Mouse (Mus musculus): ENCODE measurements around the gene Aak1. TPM values are rescaled to one million over a fixed set of nuclear protein-coding genes. Genes with fewer than 3 reads are reported as not detected.

Aak1 gene
- polyA plus RNA-seq, 1 experiment = 2.2 TPM

DNA sequence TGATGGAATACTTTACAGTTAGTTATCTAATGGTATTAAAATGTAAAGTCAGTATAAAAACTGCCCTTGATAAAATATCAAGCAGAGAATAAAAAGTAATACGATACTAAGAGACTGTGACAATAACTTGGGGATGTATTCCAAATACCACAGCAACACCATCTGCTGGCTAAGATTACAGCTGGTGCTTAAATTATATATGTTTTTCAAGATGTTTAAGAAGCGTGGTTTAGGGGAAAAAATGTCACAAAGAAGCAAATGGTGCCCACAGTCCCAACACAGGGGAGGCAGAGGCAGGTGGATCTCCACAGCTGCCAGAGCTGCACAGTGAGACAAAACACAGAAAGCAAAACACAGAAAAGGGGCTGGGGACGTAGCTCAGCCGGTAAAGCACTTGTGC is 30.4 kb upstream of the Aak1 start:
- Histone ChIP-seq H3K27me3 (replicated peaks) (peaks cover 2% of the 10 kb centered on the region), H3K9me3 (no peaks in the 10 kb centered on the region), H3K36me3 (replicated peaks; ENCODE audit: low read length) (no peaks in the 10 kb centered on the region), H3K4me3 (replicated peaks) (no peak overlapping the region), H3K4me1 (peaks cover 62% of the 10 kb centered on the region)
- TF ChIP-seq FLI1 (IDR thresholded peaks at IDR 0.05; ENCODE audit: low read length) (no peak), GATA1 (IDR thresholded peaks at IDR 0.05; ENCODE audit: borderline replicate concordance, low read length) (no peak)

DNA sequence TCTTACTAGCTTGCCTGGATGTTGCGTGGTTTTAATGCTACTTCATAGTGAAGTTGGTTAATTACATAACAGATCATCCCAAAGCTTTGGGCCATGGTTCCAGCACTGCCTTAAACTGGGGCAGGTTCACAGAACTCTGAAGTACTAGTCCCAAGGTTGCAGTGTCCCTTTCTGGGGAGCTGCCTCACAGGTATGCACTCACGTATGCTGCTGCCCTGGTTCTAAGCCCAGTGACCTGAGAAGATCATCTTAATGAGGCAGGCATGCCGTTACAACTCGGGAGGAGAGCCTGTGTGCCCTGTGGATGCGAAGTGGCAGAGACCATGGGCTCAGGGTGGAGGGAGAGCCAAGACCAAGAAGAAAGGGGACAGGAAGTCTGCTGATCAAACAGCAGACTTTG is 29.4 kb upstream of the Aak1 start:
- H3K27me3 ChIP-seq (replicated peaks) = peaks cover 2% of the 10 kb centered on the region
- TF ChIP-seq GATA1 (IDR thresholded peaks at IDR 0.05; ENCODE audit: borderline replicate concordance, low read length) = no peak
- no peak for TF ChIP-seq FLI1 (IDR thresholded peaks at IDR 0.05; ENCODE audit: low read length)
- no peak overlapping the region for H3K4me3 ChIP-seq (replicated peaks)
- no peaks in the 10 kb centered on the region for H3K9me3 ChIP-seq
- H3K4me1 ChIP-seq = peaks cover 64% of the 10 kb centered on the region
- no peaks in the 10 kb centered on the region for H3K36me3 ChIP-seq (replicated peaks; ENCODE audit: low read length)

DNA sequence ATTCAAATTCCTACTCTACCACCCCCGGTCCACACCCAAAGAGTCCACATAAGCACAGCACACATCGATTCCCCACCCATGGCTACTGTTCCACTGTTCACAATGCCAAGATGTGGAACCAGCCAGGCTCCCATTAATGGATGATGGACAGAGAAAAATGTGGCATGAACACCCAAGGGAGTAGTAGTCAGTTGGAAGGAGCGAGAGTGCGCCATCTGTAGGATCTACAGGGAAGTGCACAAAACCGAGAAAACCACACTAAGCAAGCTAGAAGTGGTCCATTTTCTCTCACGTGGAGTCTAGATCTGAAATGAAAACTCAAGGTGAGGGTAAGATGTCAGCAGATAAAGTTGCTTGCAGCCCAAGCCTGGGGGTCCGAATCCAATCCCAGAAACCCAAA is 28.6 kb upstream of the Aak1 start:
- Histone ChIP-seq H3K4me3 (replicated peaks) (no peak overlapping the region), H3K4me1 (peaks cover 61% of the 10 kb centered on the region), H3K9me3 (no peaks in the 10 kb centered on the region), H3K36me3 (replicated peaks; ENCODE audit: low read length) (no peaks in the 10 kb centered on the region), H3K27me3 (replicated peaks) (peaks cover 2% of the 10 kb centered on the region)
- TF ChIP-seq FLI1 (IDR thresholded peaks at IDR 0.05; ENCODE audit: low read length) (no peak), GATA1 (IDR thresholded peaks at IDR 0.05; ENCODE audit: borderline replicate concordance, low read length) (no peak)

DNA sequence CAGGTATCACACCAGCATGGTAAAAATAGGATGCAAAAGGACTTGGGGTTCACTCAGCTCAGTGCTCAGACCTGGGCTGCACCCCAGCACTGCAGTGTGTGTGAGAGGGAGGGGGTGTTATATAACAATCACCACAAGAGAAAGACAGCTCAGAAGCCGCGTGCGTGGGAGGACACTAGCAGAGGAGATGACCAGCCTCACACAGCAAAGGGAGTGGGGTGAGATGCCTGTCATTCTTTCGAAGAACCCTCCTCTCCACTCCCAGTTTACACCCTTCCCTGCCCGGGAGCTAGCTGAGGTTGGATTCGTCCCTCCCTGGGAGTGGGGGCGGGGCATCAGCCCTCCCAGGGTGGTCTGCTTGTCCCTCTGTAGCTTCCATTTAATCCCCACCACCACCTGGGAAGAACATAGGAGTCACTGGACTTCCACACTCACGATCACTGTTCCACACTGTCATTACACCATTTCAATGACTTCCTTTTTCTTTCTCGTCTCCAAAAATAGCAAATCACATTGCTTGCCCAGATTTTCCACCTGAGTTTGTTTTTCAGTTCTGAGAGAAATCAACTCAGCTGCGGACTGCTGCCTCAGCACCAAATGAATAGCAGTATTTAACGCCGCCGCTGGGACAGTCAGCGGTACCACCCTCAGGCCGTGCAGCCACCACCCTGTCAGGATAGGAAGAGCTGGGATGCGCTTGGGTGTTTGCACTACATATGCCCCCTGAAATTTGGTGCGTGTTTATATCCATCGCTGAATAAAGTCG is 26.8 kb upstream of the Aak1 start:
- peak overlapping the region; percentile 81 for H3K4me3 ChIP-seq (replicated peaks)
- H3K27me3 ChIP-seq (replicated peaks) = peaks cover 2% of the 10 kb centered on the region
- peaks cover 68% of the 10 kb centered on the region for H3K4me1 ChIP-seq
- TF ChIP-seq GATA1 (IDR thresholded peaks at IDR 0.05; ENCODE audit: borderline replicate concordance, low read length) (no peak), FLI1 (IDR thresholded peaks at IDR 0.05; ENCODE audit: low read length) (no peak)
- H3K36me3 ChIP-seq (replicated peaks; ENCODE audit: low read length) = no peaks in the 10 kb centered on the region
- H3K9me3 ChIP-seq = no peaks in the 10 kb centered on the region

DNA sequence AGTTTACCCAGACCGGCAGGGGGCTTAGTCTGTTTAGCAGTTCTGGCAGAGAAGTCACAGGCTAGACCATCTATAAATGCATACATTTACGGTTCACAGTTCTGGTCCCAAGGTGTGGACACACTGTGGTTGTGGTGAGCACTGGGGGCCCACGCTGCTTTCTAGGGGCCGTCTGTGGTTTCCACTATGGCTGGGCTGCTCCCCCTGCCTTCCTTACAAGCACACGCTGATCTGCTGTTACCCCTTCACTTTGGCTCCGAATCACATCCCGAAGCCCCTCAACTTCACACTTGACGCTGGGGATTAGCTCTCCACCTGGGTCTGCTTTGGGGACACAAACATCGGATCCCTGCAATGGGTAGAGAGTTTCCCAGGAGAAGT is 26.3 kb upstream of the Aak1 start:
- Histone ChIP-seq H3K9me3 (no peaks in the 10 kb centered on the region), H3K36me3 (replicated peaks; ENCODE audit: low read length) (no peaks in the 10 kb centered on the region), H3K4me3 (replicated peaks) (peak overlapping the region; percentile 81), H3K4me1 (peaks cover 68% of the 10 kb centered on the region), H3K27me3 (replicated peaks) (peaks cover 2% of the 10 kb centered on the region)
- TF ChIP-seq FLI1 (IDR thresholded peaks at IDR 0.05; ENCODE audit: low read length) (no peak), GATA1 (IDR thresholded peaks at IDR 0.05; ENCODE audit: borderline replicate concordance, low read length) (no peak)

DNA sequence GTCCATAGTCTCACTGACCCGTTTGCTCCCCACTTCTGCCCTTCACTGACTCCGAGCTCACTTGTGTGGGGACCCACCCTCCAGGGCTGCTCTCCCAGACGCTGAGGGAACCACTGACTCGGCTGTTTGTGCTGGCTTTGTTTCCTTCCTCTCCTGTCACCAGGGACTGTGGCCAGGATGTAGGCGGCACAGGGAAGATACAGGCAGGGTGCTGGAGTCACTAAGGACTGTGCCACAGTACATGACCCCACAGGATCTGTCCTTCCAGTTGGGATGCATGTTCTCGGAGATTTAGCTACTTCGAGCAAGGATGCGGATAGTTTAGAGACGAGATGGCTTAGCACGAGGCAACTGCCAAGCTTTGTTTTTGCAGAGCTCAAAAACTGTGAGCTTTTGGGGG is 25.5 kb upstream of the Aak1 start:
- Histone ChIP-seq H3K9me3 (no peaks in the 10 kb centered on the region), H3K27me3 (replicated peaks) (peaks cover 2% of the 10 kb centered on the region)
- TF ChIP-seq GATA1 (IDR thresholded peaks at IDR 0.05; ENCODE audit: borderline replicate concordance, low read length) (no peak), FLI1 (IDR thresholded peaks at IDR 0.05; ENCODE audit: low read length) (no peak)

DNA sequence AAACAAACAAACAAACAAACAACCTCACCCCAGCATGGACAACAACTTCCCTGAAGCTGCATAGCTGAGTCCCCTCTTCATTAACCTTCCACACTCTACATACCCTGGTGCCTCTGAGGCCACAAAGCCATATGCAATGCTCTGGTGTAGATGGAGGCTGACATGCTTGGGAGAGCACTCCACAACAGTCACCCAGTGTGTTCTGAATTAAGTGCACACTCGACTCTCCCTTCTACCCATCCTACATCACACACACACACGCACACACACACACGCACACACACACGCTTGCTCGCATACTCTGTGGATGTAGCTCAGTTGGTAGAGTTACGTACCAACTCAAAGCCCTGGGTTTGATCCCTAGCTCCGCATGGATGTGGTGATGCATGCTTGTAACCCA is 24.9 kb upstream of the Aak1 start:
- H3K9me3 ChIP-seq = no peaks in the 10 kb centered on the region
- H3K27me3 ChIP-seq (replicated peaks) = peaks cover 2% of the 10 kb centered on the region
- peaks cover 77% of the 10 kb centered on the region for H3K4me1 ChIP-seq
- H3K36me3 ChIP-seq (replicated peaks; ENCODE audit: low read length) = no peaks in the 10 kb centered on the region
- H3K4me3 ChIP-seq (replicated peaks) = peak overlapping the region; percentile 4
- TF ChIP-seq GATA1 (IDR thresholded peaks at IDR 0.05; ENCODE audit: borderline replicate concordance, low read length) (no peak), FLI1 (IDR thresholded peaks at IDR 0.05; ENCODE audit: low read length) (no peak)

More for the DNA sequence above, 25.5 kb upstream of the Aak1 start:
- Histone ChIP-seq H3K4me3 (replicated peaks) (peak overlapping the region; percentile 81), H3K36me3 (replicated peaks; ENCODE audit: low read length) (no peaks in the 10 kb centered on the region), H3K4me1 (peaks cover 74% of the 10 kb centered on the region)

DNA sequence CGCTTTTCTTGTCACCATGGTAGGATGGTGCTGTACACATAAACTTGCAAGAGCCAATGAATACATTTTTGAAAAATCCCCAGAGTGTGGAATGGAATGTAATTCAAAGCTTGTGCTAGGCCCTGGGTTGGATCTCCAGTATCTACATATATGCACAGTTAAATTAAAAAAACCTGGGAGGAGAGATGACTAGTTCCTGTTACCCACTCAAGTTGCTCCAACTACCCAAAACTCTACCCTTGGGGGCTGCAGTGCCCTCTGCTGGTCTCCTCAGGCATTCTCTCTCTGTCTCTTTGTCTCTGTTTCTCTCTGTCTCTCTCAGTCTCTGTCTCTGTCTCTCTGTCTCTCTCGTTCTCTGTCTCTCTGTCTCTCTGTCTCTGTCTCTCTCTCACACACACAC is 21.9 kb upstream of the Aak1 start:
- TF ChIP-seq GATA1 (IDR thresholded peaks at IDR 0.05; ENCODE audit: borderline replicate concordance, low read length) (no peak), FLI1 (IDR thresholded peaks at IDR 0.05; ENCODE audit: low read length) (no peak)
- H3K4me1 ChIP-seq = peaks cover 74% of the 10 kb centered on the region
- no peaks in the 10 kb centered on the region for H3K27me3 ChIP-seq (replicated peaks)
- 0 out of 2 replicates have a peak, but pooled peaks cover 2% of the 10 kb centered on the region for H3K9me3 ChIP-seq
- no peaks in the 10 kb centered on the region for H3K36me3 ChIP-seq (replicated peaks; ENCODE audit: low read length)
- no peak overlapping the region for H3K4me3 ChIP-seq (replicated peaks)

DNA sequence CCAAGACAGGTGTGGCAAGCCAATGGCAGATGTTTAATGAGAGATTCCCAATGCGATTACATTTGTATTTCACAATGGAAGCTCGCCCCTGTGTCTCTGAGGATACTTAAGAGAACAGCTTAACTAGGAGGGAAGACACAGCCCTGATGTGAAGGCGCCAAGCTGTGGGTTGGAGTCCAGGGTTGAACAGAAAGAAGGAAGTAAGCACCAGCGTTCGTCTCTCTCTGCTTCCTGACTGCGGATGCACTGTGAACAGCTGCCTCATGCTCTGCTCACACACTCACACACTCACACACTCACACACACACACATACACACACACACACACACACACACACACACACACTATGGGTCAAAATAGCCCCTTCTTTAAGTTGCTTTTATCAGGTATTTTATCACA is 19.5 kb upstream of the Aak1 start:
- Histone ChIP-seq H3K36me3 (replicated peaks; ENCODE audit: low read length) (no peaks in the 10 kb centered on the region), H3K9me3 (0 out of 2 replicates have a peak, but pooled peaks cover 2% of the 10 kb centered on the region), H3K4me3 (replicated peaks) (no peak overlapping the region), H3K27me3 (replicated peaks) (no peaks in the 10 kb centered on the region), H3K4me1 (peaks cover 67% of the 10 kb centered on the region)
- TF ChIP-seq FLI1 (IDR thresholded peaks at IDR 0.05; ENCODE audit: low read length) = no peak

DNA sequence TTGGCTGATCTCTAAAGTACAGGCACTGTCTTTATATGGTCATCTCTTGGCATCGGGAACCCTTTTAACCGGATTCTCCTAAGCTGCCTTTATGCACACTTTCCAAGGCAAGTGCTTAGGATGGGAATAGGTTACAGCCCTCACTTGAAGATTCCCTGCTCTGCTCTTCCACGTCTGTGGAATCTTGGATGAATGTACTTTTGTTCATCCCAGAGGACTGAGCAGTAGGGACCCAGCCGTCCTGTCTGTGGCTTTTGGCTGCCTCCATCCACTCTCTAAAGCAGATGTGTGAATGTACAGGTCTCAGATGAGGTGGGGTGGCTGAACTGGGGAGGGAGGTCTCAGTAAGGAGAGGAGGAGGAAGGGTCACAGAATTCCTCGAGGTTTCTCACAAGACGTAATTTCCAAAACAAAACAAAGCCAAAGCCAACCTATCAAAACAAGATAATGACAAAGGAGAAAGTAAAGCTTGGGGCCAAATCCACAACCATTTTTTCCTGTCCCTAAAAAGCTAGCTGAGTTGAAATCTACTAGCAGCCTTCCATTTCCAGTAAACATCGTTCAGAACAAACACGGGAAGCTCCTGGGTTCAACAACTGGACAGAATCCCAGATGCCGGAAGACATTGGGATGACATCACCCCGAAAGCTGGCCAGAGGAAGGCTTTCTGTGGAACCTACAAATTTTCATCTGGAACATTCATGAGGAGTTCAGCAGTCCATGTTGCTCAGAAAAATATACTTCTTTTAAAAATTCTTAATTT is 18.4 kb upstream of the Aak1 start:
- Histone ChIP-seq H3K36me3 (replicated peaks; ENCODE audit: low read length) (no peaks in the 10 kb centered on the region), H3K4me1 (peaks cover 61% of the 10 kb centered on the region), H3K27me3 (replicated peaks) (no peaks in the 10 kb centered on the region), H3K4me3 (replicated peaks) (no peak overlapping the region), H3K9me3 (0 out of 2 replicates have a peak, but pooled peaks cover 2% of the 10 kb centered on the region)
- TF ChIP-seq FLI1 (IDR thresholded peaks at IDR 0.05; ENCODE audit: low read length) = no peak
- no peak for TF ChIP-seq GATA1 (IDR thresholded peaks at IDR 0.05; ENCODE audit: borderline replicate concordance, low read length)

All from megakaryocyte, embryonic 14.5 days (primary cell).